Mouse (Mus musculus) embryonic facial prominence, embryonic 11.5 days (tissue): ENCODE data around the gene Klf13. TPM values are rescaled to one million over a fixed set of nuclear protein-coding genes. Genes with fewer than 3 reads are reported as not detected.

Experiments
- ATAC-seq: fragments of 200-750 bp; cut with Nextera tagmentation; replicated peaks from 2 replicates; pipeline ENCODE4 v1.8.0; 2017; ENCODE audit warnings: low read depth; ENCODE audit not compliant: insufficient number of reproducible peaks, low FRiP score, low TSS enrichment
- DNase-seq: peaks from one replicate; pipeline ENCODE4 v3.0.0-alpha.2; 2015; ENCODE audit warnings: low spot score
- H3K27ac ChIP-seq: fragments of 300-500 bp; sonication (generic); replicated peaks from 2 replicates; pipeline ENCODE4 v1.5.1; 2014; ENCODE audit warnings: mild to moderate bottlenecking, low read depth, low read length, control low read depth
- H3K27me3 ChIP-seq: fragments of 300-500 bp; sonication (generic); 2 replicates; pipeline ENCODE4 v1.6.1; 2014; ENCODE audit warnings: mild to moderate bottlenecking, low read length, moderate library complexity, mixed read lengths; ENCODE audit not compliant: control insufficient read depth, insufficient read depth
- H3K36me3 ChIP-seq: fragments of 300-500 bp; sonication (generic); replicated peaks from 2 replicates; pipeline ENCODE4 v1.6.1; 2014; ENCODE audit warnings: low read depth, mild to moderate bottlenecking, low read length, moderate library complexity, mixed read lengths; ENCODE audit not compliant: control insufficient read depth, insufficient read depth
- H3K4me1 ChIP-seq: fragments of 300-500 bp; sonication (generic); 2 replicates; pipeline ENCODE4 v1.6.1; 2014; ENCODE audit warnings: low read length, mixed read lengths; ENCODE audit not compliant: control insufficient read depth, insufficient read depth
- H3K4me2 ChIP-seq: fragments of 300-500 bp; sonication (generic); 2 replicates; pipeline ENCODE4 v1.6.1; 2014; ENCODE audit warnings: low read depth, mild to moderate bottlenecking, control low read depth, low read length, moderate library complexity
- H3K4me3 ChIP-seq: fragments of 300-500 bp; sonication (generic); 2 replicates; pipeline ENCODE4 v1.5.1; 2014; ENCODE audit warnings: low read depth, low read length, control low read depth
- H3K9ac ChIP-seq: fragments of 300-500 bp; sonication (generic); replicated peaks from 2 replicates; pipeline ENCODE4 v1.6.1; 2014; ENCODE audit warnings: mild to moderate bottlenecking, control low read depth, low read length
- H3K9me3 ChIP-seq: fragments of 300-500 bp; sonication (generic); replicated peaks from 2 replicates; pipeline ENCODE4 v1.6.1; 2016; ENCODE audit warnings: mild to moderate bottlenecking, low read length, inconsistent platforms, mixed read lengths; ENCODE audit not compliant: control insufficient read depth
- WGBS: fragments of 180-500 bp; shearing (Covaris S2); extraction: QIAGEN DNeasy Blood & Tissue Kit; methylation state at CpG from one replicate; pipeline ENCODE4 v1.1.7; 2014; 5-methylcytosine and 5-hydroxymethylcytosine counted together
- polyA plus RNA-seq: library from polyadenylated mRNA; unstranded; fragments of >200 nt; fragmentation: Nextera tagmentation; extraction: Ambion mirVana; gene quantifications from 2 replicates; pipeline ENCODE4 v1.2.1, GENCODE M21; 2014

Klf13 gene
- polyA plus RNA-seq, 1 experiment from 2014 or later: 20.3 TPM

DNA sequence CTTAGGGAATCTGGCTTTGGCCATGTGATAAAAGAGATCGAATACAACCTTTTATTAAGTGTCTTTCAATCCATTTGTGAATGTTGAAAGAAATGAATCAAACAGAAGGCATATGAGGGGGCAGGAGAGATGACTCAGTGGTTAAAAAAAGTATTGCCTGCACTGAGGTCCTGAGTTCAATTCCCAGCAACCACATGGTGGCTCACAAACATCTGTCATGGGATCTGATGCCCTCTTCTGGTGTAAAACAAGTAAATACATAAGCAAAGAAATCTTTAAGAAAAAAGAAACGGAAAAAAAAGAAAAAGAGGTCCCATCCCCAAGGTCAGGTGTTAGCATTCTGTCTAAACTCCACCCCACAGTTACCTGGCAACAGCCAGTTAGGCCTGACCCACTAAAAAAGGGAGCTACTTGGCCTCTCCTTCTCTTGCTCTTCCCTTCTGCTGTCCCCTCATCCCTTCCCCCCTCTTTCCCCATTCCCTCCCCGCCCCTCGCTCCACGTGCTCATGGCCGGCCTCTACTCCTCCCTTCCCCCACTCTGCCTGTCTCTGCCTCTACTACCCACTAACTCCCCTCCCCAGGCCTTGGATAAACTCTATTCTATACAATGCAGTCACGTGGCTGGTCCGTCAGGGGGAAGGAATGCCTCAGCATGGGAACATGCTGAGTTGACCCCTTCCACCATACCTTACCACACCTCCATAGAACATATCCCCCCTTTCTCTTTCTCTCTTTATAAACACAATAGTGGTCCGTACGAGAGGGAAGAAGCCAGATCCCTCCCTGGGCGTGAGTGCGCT is 25.6 kb downstream of the Klf13 start:
- H3K4me2 ChIP-seq: no peak overlapping the region
- no peak overlapping the region for H3K9ac ChIP-seq
- H3K36me3 ChIP-seq: no peaks in the 10 kb centered on the region
- 34% methylated on average over 12 of the region's 12 CpGs for WGBS
- no peak overlapping the region for H3K4me3 ChIP-seq
- ATAC-seq: no peak
- H3K27me3 ChIP-seq: no peaks in the 10 kb centered on the region
- no peak overlapping the region for H3K27ac ChIP-seq
- DNase-seq: no peak
- H3K4me1 ChIP-seq: peaks cover 2% of the 10 kb centered on the region; the same call in 1 of the 2 replicates
- H3K9me3 ChIP-seq: no peaks in the 10 kb centered on the region

DNA sequence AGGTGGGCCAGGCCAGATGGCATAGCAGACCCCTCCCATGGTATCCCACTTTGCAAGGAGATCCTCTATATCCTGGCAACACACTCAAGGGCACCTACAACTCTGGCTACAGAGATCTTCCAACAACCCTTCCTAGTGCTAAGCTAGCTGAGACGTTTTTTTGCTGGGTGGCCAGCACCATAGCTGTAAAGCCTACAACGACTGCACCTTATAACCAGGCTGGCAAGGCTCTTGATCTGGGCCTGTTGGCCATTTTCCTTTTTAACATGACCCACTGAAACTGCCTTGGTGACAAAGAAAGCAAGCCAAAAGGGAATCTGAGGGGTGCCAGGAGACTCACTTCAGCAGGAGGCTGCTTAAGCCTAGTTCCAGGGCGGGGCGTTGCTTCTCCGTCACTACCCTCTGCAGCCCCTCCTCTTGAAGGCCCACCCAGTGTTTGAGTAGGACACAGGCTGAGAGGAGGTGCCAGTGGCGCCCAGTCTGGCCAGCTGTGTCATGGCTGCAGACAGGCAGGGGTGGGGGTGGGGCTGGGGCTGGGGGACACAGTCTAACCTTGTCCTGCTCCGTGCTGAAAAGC is 26.4 kb downstream of the Klf13 start:
- Histone ChIP-seq H3K4me2 (no peak overlapping the region), H3K27ac (no peak overlapping the region), H3K36me3 (no peaks in the 10 kb centered on the region), H3K27me3 (no peaks in the 10 kb centered on the region), H3K4me3 (no peak overlapping the region), H3K4me1 (peaks cover 2% of the 10 kb centered on the region; the same call in 1 of the 2 replicates), H3K9me3 (no peaks in the 10 kb centered on the region), H3K9ac (no peak overlapping the region)
- 0 out of 2 replicates have a peak, but pooled peaks have one; percentile 11 for ATAC-seq
- 31% methylated on average over 7 of the region's 7 CpGs for WGBS
- peak; percentile 32 for DNase-seq

DNA sequence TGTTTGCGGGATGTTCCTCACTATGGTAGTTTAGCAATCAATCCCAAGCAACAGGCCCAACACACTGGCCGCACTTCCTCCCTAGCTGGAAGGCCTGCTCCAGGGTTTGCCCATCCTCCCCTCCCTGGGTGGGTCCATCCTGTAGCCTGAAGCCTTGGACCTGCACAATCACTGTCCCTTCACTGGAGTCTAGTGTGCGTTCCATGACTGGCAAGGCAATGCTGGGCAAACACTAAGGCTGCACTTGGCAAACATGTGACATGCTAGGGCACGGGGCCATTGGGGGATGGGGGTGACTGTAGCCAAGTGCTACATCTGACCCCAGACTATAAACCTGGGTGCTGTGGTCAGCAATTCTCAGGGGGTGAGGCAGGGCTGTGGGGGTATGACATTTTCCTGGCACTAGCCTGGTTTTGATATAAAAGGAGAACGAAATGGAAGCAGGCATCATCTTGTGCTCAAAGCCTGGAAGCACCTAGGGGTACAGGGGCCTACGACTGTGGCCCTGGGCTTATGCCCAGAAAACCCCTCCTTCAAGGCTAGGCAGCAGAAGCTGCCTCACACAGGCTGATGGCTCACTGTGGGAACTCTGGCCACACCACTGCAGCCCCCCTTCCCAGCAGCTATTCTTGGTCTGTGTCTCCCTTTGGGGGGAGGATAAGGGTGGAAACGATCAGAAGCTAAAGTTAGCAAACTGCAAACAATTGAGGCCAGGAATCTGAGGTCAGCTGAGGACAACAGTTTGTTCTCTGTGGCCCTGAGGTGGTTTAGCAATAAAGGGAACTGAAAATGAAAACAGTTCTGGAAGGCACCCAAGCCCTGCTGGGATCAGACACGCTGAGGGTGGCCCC is 27.1 kb downstream of the Klf13 start:
- Histone ChIP-seq H3K4me3 (no peak overlapping the region), H3K27me3 (no peaks in the 10 kb centered on the region), H3K4me2 (no peak overlapping the region), H3K9me3 (no peaks in the 10 kb centered on the region), H3K27ac (no peak overlapping the region), H3K36me3 (no peaks in the 10 kb centered on the region), H3K4me1 (peaks cover 2% of the 10 kb centered on the region; the same call in 1 of the 2 replicates), H3K9ac (no peak overlapping the region)
- WGBS: 56% methylated on average over 8 of the region's 8 CpGs
- ATAC-seq (no peak), DNase-seq (no peak)

DNA sequence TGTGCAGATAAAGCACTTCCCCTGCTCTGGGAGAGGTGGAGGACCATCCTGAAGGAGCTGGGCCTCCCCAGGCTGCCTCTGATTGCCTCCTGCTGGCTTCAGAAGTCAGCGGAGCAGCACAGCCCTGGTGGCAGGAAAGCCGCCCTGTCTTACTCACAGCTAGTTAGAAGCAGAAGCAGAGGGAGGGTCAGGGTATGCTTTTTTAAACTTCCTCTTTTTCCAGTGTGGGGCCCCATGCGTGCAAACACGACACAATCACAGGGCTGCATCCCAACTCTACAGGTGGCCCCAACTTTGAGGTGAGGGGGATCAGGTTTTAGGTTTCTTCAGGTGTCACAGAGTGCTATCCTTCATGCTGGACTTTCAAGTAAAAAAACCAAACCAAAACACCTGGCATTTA is 27.8 kb downstream of the Klf13 start:
- H3K36me3 ChIP-seq: no peaks in the 10 kb centered on the region
- no peak overlapping the region for H3K4me2 ChIP-seq
- H3K27me3 ChIP-seq: no peaks in the 10 kb centered on the region
- WGBS: 38% methylated on average over 4 of the region's 4 CpGs
- DNase-seq (no peak), ATAC-seq (no peak)
- H3K9ac ChIP-seq: no peak overlapping the region
- no peaks in the 10 kb centered on the region for H3K9me3 ChIP-seq
- no peak overlapping the region for H3K4me3 ChIP-seq
- peaks cover 2% of the 10 kb centered on the region; the same call in 1 of the 2 replicates for H3K4me1 ChIP-seq
- H3K27ac ChIP-seq: no peak overlapping the region

DNA sequence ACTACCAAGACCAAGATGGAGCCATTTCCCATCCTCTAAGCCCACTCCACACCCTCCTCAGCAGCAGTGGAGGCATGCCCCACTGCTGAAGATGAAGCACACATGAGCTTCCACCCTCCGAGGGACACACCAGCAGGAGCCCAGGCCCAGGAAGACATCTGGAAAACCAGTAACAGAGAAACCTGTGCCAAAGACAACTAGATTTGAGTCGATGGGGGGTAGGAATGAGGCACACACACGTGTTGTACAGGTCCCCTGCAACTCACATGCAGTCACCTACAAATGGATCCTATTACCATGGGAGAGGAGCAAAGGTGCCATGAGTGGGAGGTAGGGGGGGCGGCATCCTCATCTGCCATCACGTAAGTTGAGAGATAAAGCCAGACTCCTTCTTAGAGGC is 28.5 kb downstream of the Klf13 start:
- no peak for ATAC-seq

DNA sequence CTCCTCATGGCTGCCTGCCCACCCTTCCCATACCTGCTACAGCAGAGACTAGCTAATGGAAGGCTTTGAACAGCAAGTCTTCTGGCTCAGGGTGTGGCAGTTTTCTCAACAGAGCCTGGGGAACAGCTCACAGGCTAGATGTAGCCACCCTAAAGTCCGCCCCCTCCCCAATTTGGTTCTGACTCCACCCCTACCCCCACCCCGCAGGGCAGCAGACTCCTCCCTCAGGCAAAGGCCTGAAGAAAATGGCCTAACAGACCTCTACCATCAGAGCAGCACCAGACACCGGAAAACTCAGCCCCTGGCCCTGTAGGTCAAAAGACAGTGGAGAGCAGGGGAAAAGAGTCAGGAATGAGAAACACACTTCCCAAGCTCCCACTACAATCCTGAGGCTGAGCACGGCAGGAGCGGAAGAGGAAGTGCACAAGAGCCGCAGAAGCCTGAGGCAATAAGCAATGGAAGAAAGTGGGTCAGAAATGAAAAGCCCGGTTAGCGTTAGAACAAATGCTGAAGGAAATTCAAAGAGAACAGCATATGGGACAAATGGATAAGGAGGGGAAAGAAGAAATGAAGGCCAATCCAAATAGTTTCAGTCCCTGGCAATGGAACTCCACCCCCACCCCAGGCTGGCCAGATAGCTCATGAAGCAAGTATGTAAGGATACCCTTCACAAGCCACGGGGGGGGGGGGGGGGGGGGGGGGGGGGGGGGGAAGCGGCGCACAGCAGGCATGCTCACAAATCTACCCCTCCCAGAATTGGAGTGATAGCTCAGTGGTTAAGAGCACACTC is 30.0 kb downstream of the Klf13 start:
- Histone ChIP-seq H3K27ac (no peak overlapping the region), H3K4me2 (no peak overlapping the region), H3K9me3 (no peaks in the 10 kb centered on the region), H3K36me3 (no peaks in the 10 kb centered on the region), H3K4me3 (no peak overlapping the region), H3K9ac (no peak overlapping the region), H3K4me1 (peaks cover 2% of the 10 kb centered on the region; the same call in 1 of the 2 replicates), H3K27me3 (no peaks in the 10 kb centered on the region)
- no peak for ATAC-seq
- WGBS: 16% methylated on average over 10 of the region's 11 CpGs
- DNase-seq: peak; percentile 28

More for the DNA sequence above, 28.5 kb downstream of the Klf13 start:
- WGBS: 76% methylated on average over 5 of the region's 5 CpGs
- no peaks in the 10 kb centered on the region for H3K9me3 ChIP-seq
- no peaks in the 10 kb centered on the region for H3K27me3 ChIP-seq
- no peak overlapping the region for H3K9ac ChIP-seq
- H3K36me3 ChIP-seq: no peaks in the 10 kb centered on the region
- peaks cover 2% of the 10 kb centered on the region; the same call in 1 of the 2 replicates for H3K4me1 ChIP-seq
- H3K4me2 ChIP-seq: no peak overlapping the region
- H3K4me3 ChIP-seq: no peak overlapping the region
- no peak overlapping the region for H3K27ac ChIP-seq
- DNase-seq: no peak

DNA sequence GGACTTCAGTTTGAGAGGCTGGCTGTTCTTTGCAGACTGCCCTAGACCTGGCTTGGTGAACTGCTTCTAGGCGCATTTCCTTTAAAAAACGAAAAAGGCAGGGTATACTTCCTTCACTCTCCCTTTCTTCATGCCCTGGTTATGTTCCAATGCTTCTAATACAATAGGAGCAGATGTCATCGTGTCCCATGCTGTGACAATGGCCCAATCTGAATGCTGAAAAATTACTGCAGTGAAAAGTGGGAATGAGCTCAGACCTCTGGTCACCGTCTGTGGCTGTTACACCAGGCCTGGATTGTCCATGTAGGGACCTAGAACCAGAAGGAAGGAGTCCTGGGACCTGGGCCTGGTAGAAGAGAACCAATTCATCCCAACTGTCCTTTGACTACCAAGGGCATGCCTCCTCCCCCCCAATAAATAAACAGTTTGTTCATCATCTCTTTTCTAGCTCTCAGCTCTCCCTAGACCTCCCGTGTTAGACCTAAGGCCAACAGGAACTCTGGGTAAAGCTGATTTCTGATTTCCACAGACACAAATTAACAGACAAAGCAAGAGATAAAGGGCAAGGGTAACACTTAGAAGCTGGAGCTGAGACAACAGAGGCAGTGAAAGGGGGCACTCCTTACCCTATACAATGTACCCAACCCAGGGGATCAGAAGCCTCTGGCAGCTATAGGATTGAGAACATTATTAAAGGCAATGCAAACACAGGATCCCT is 30.8 kb downstream of the Klf13 start:
- ATAC-seq: no peak
- WGBS: 83% methylated on average over 5 of the region's 5 CpGs
- Histone ChIP-seq H3K4me2 (no peak overlapping the region), H3K36me3 (no peaks in the 10 kb centered on the region), H3K27ac (no peak overlapping the region), H3K4me3 (no peak overlapping the region), H3K9ac (no peak overlapping the region), H3K9me3 (no peaks in the 10 kb centered on the region), H3K27me3 (no peaks in the 10 kb centered on the region), H3K4me1 (peaks cover 2% of the 10 kb centered on the region; the same call in 1 of the 2 replicates)
- DNase-seq: no peak
